ENCODE assay signal across 12 mouse cellular contexts in the genomic region with DNA sequence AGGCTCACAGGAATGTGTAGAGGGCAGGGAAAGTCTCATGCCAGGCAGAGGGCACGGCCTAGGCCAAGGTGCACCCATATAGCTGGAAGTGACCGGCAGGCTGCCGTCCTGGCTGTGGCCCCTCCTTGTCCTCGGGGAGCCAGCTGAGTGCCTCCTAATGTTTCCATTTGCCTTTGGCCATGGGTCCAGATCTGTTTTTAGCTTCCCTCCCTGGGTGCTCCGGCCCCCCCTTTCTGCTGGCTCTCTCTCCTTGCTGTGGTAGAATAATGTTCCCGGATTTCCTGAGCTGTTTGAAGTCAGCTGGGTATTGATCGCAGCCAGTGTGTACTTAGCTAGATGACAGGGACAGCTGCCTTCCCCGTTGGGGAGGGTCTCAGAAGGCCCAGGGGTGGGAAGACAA. TPM values are rescaled to one million over a fixed set of nuclear protein-coding genes. Genes with fewer than 3 reads are reported as not detected.
DNase-seq lines count a peak whose midpoint lies in the region; ATAC-seq and TF ChIP-seq lines count a peak whose summit lies in the region.
"Had no signal": no experiment of that assay in that cellular context is flagged by ENCODE, and none has a peak within 500 bp of the region (broad histone marks: within the 10 kb centered on the region; RNA-seq: fewer than 3 reads in every experiment).

No protein-coding gene starts in this region.

- peak overlapping the region; percentile 47 for H3K27ac ChIP-seq in lung, postnatal 0 days (ENCODE audit: low read length)
- H3K27ac ChIP-seq: limb, embryonic 12.5 days; neural tube, embryonic 13.5 days had no signal

- H3K9me3 ChIP-seq in lung, postnatal 0 days (ENCODE audit: low read length) = no peaks in the 10 kb centered on the region

- H3K36me3 ChIP-seq in lung, postnatal 0 days (ENCODE audit: insufficient read depth, low read length) = no peaks in the 10 kb centered on the region
- H3K36me3 ChIP-seq: limb, embryonic 12.5 days; neural tube, embryonic 13.5 days had no signal

- H3K4me3 ChIP-seq in lung, postnatal 0 days (ENCODE audit: low read depth, low read length) = no peak overlapping the region
- H3K4me3 ChIP-seq: limb, embryonic 12.5 days; neural tube, embryonic 13.5 days had no signal

- no peak for TF ChIP-seq CTCF in lung, postnatal 0 days (IDR thresholded peaks at IDR 0.05)

- H3K9ac ChIP-seq in lung, postnatal 0 days (replicated peaks; ENCODE audit: low read depth) = no peak overlapping the region
- H3K9ac ChIP-seq: limb, embryonic 12.5 days; neural tube, embryonic 13.5 days had no signal

- TF ChIP-seq EP300 in lung, postnatal 0 days (IDR thresholded peaks at IDR 0.05) = no peak

- WGBS in lung, postnatal 0 days = 52% methylated on average over 8 of the region's 8 CpGs

- H3K27me3 ChIP-seq in lung, postnatal 0 days (replicated peaks; ENCODE audit: insufficient read depth, low read length) = no peaks in the 10 kb centered on the region
- H3K27me3 ChIP-seq: neural tube, embryonic 13.5 days had no signal

- no peaks in the 10 kb centered on the region for H3K4me1 ChIP-seq in lung, postnatal 0 days (ENCODE audit: insufficient read depth, low read depth, low read length)
- H3K4me1 ChIP-seq: limb, embryonic 12.5 days; neural tube, embryonic 13.5 days had no signal

- no peak overlapping the region for H3K4me2 ChIP-seq in lung, postnatal 0 days (replicated peaks; ENCODE audit: low read depth, low read length)
- H3K4me2 ChIP-seq: limb, embryonic 12.5 days; midbrain, embryonic 11.5 days; neural tube, embryonic 13.5 days had no signal

- peak; percentile 57 for DNase-seq in kidney, adult 9 months
- DNase-seq in kidney, postnatal 10 days = no peak
- DNase-seq in gastrocnemius, adult 8-10 months (ENCODE audit: low spot score in 2 of 2) = peak; percentile 79 to 82
- peak; percentile 86 for DNase-seq in heart, adult 8-10 months (ENCODE audit: low spot score)
- DNase-seq in lung, postnatal 0 days (ENCODE audit: low spot score) = no peak
- DNase-seq in urinary bladder, postnatal 36 days (ENCODE audit: low spot score in 2 of 2) = no peak
- no peak for DNase-seq in cerebellum, adult 9-11 months

- ATAC-seq in lung, postnatal 0 days = peak; percentile 54
- ATAC-seq: hindbrain, embryonic 16.5 days had no signal

RNA-seq across cellular contexts. Expression of a gene that starts 12.8 kb away (rescaled TPM):
- total RNA-seq in gastrocnemius, adult 8-10 months (2022) = 10 to 100 TPM; 16.7 to 24.4 (median 18.0) TPM
- total RNA-seq in heart, adult 8-10 months (2022) = 100 to 1,000 TPM; 185 to 199 (median 197) TPM
- polyA plus RNA-seq in lung, postnatal 0 days (2015; fragmentation: Nextera tagmentation; extraction: Ambion mirVana) = 477 and 507 TPM in 2 replicates

RNA-seq across cellular contexts. Expression of a gene that starts 13.0 kb away (rescaled TPM):
- not detected for total RNA-seq in gastrocnemius, adult 8-10 months (2022)
- under 1 TPM in 2 of 4 experiments, not detected in 2; 0.37 to 0.76 TPM for total RNA-seq in heart, adult 8-10 months (2022)
- 18.4 and 23.9 TPM in 2 replicates for polyA plus RNA-seq in lung, postnatal 0 days (2015; fragmentation: Nextera tagmentation; extraction: Ambion mirVana)
- total RNA-seq: layer of hippocampus, postnatal 10 days had no signal
- polyA plus RNA-seq: midbrain, embryonic 11.5 days; neural tube, embryonic 13.5 days had no signal

RNA-seq across cellular contexts. Expression of a gene that starts 33.3 kb away (rescaled TPM):
- 1 to 10 TPM; 1.0 to 1.8 (median 1.5) TPM for total RNA-seq in gastrocnemius, adult 8-10 months (2022)
- total RNA-seq in heart, adult 8-10 months (2022) = 10 to 100 TPM; 24.8 to 37.3 (median 34.9) TPM
- polyA plus RNA-seq in lung, postnatal 0 days (2015; fragmentation: Nextera tagmentation; extraction: Ambion mirVana) = 113 and 116 TPM in 2 replicates

RNA-seq across cellular contexts. Expression of a gene that starts 38.9 kb away (rescaled TPM):
- total RNA-seq in gastrocnemius, adult 8-10 months (2022) = under 1 TPM; 0.58 to 0.62 (median 0.61) TPM
- total RNA-seq in heart, adult 8-10 months (2022) = 1 to 10 TPM; 2.1 to 4.4 (median 3.5) TPM
- 8.3 and 20.0 TPM in 2 replicates for polyA plus RNA-seq in lung, postnatal 0 days (2015; fragmentation: Nextera tagmentation; extraction: Ambion mirVana)

Comparison
In these comparisons a context has a peak if more than half of its experiments do, and no peak if none do; other contexts are left out.
1. DNase-seq: peak in kidney, adult 9 months (single experiment), gastrocnemius, adult 8-10 months (2 of 2) and heart, adult 8-10 months (single experiment); none in kidney, postnatal 10 days (single experiment), lung, postnatal 0 days (single experiment), urinary bladder, postnatal 36 days (0 of 2) and cerebellum, adult 9-11 months (single experiment).
2. RNA of a gene that starts 12.8 kb away (total RNA-seq): 185 to 199 TPM in heart, adult 8-10 months; 16.7 to 24.4 TPM in gastrocnemius, adult 8-10 months; every median in the first group is over 4 times any median in the second.
3. RNA of a gene that starts 33.3 kb away (total RNA-seq): 24.8 to 37.3 TPM in heart, adult 8-10 months; 1.0 to 1.8 TPM in gastrocnemius, adult 8-10 months; every median in the first group is over 4 times any median in the second.